Mouse (Mus musculus) C2C12 (cell line): Measurements from ENCODE around the gene Fam107b. TPM values are rescaled to one million over a fixed set of nuclear protein-coding genes. Genes with fewer than 3 reads are reported as not detected.

ENCODE experiments used
- H3K27me3 ChIP-seq: one replicate; pipeline ENCODE4 v1.6.1; 2011; ENCODE audit not compliant: control insufficient read depth, insufficient read depth, insufficient read length
- H3K36me3 ChIP-seq: one replicate; pipeline ENCODE4 v1.6.1; 2011; ENCODE audit not compliant: control insufficient read depth, insufficient read depth
- H3K4me3 ChIP-seq: one replicate; pipeline ENCODE4 v1.5.1; 2011; ENCODE audit warnings: mild to moderate bottlenecking, control low read depth; ENCODE audit not compliant: poor library complexity, insufficient read depth, severe bottlenecking
- H3K79me2 ChIP-seq: one replicate; pipeline ENCODE4 v1.6.1; 2011; ENCODE audit not compliant: control insufficient read depth, insufficient read depth
- H3K79me3 ChIP-seq: one replicate; pipeline ENCODE4 v1.6.1; 2011; ENCODE audit warnings: low read depth, control low read depth
- H3ac ChIP-seq: one replicate; pipeline ENCODE3; 2011; ENCODE audit warnings: low read depth; ENCODE audit not compliant: control insufficient read depth, insufficient read length
- CEBPB ChIP-seq: IDR thresholded peaks from one replicate; pipeline ENCODE4 v1.6.1; 2011; ENCODE audit warnings: low read depth, mild to moderate bottlenecking, control low read depth, moderate library complexity
- CTCF ChIP-seq: IDR thresholded peaks from one replicate; pipeline ENCODE4 v1.5.1; 2011; ENCODE audit not compliant: control insufficient read depth, insufficient read depth, insufficient read length
- FOSL1 ChIP-seq: IDR thresholded peaks from one replicate; pipeline ENCODE4 v1.8.0; 2011; ENCODE audit warnings: mild to moderate bottlenecking, low read length; ENCODE audit not compliant: poor library complexity, insufficient read depth, severe bottlenecking
- MAX ChIP-seq: IDR thresholded peaks from one replicate; pipeline ENCODE4 v1.6.1; 2011; ENCODE audit warnings: mild to moderate bottlenecking, control low read depth
- MYOD1 ChIP-seq: IDR thresholded peaks from one replicate; pipeline ENCODE4 v1.6.1; 2011; ENCODE audit warnings: low read depth; ENCODE audit not compliant: control insufficient read depth, insufficient read length
- MYOG ChIP-seq: IDR thresholded peaks from one replicate; pipeline ENCODE4 v1.6.1; 2011; ENCODE audit not compliant: control insufficient read depth, insufficient read length; ENCODE audit errors: extremely low read depth
- USF1 ChIP-seq: IDR thresholded peaks from one replicate; pipeline ENCODE4 v1.6.1; 2011; ENCODE audit warnings: low read depth, mild to moderate bottlenecking, control low read depth, moderate library complexity
- polyA plus RNA-seq: library from polyadenylated mRNA; unstranded; fragments of >200 nt; fragmentation: generic; extraction: Trizol; gene quantifications from one replicate; pipeline ENCODE4 v1.2.1, GENCODE M21; 2012; ENCODE audit warnings: missing spikeins

Gene Fam107b
- polyA plus RNA-seq, 1 experiment, result 16.6 TPM

DNA sequence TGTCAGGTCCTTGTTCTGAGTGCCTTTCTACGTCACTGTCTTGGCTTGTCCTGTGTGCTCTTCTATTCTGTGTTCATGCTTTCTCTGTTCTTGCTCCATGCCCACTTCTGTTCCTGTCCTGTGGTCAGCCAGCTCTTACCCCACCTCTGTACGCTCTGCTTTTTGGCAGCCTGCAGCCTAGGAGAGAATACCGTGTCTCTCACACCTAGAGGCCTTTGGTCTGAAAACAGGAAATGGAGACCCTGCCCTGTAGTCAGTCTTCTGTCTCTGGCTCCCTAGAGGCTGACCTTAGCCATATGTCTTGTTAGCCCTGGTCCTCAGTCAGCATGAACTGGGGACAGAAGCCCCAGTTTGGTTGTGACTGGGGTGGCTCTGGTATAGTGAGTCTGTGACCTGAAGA, 170.0 kb downstream of the Fam107b start:
- Histone ChIP-seq H3K79me3 (peaks cover 45% of the 10 kb centered on the region), H3ac (no peak overlapping the region), H3K79me2 (peaks cover 92% of the 10 kb centered on the region), H3K4me3 (no peak overlapping the region), H3K36me3 (peaks cover 4% of the 10 kb centered on the region), H3K27me3 (no peaks in the 10 kb centered on the region)
- no peak for TF ChIP-seq CEBPB
- TF ChIP-seq FOSL1, result no peak
- TF ChIP-seq MYOG, result no peak
- TF ChIP-seq CTCF, result no peak
- no peak for TF ChIP-seq MAX
- no peak for TF ChIP-seq MYOD1
- TF ChIP-seq USF1, result no peak

DNA sequence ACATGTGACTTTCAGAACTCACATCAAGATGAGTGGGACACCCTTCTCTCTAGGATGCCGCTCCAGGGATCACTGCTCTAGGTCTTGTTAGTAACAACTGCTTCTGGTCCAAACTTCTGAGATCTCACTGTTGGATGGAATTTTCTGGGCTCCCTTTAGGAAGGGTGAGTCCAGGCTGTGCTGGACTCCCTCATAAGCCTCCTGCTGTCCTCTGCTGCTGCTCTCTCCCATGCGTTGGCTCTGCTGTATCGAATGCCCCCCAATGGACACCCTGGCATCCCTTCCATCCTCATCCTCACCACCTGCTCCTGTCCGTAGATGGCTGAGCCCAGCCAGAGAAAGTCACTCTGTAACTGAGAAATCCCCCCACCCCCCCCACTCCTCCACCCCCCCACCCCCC, 170.4 kb downstream of the Fam107b start:
- Histone ChIP-seq H3K79me3 (peaks cover 44% of the 10 kb centered on the region), H3ac (no peak overlapping the region)
- TF ChIP-seq MYOG (no peak), MYOD1 (no peak), USF1 (no peak), FOSL1 (no peak), MAX (no peak), CEBPB (no peak), CTCF (no peak)

DNA sequence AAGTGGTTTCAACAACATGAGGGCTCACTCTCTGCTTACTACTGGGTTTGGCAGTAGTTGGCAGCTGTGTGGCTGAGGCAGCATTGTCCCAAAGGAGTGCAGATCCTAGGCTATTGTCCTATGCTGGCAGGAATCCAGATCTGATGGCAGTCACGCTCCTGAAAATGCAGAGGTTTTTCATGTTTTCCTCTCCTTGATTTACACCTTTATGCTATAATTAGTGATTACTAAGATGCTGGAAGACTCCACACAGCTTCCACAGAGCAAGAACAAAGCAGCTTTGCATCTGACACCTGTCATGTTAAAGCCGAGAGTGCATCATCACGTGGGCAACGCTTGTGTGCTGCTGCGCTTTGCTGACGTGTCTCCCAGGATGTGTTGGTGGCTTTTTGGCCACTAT, 172.2 kb downstream of the Fam107b start:
- Histone ChIP-seq H3K79me3 (peaks cover 36% of the 10 kb centered on the region), H3K4me3 (no peak overlapping the region), H3K27me3 (no peaks in the 10 kb centered on the region), H3ac (no peak overlapping the region), H3K36me3 (peaks cover 4% of the 10 kb centered on the region), H3K79me2 (peaks cover 83% of the 10 kb centered on the region)
- TF ChIP-seq FOSL1, result no peak
- TF ChIP-seq MAX, result no peak
- TF ChIP-seq MYOG, result no peak
- no peak for TF ChIP-seq CTCF
- TF ChIP-seq MYOD1, result no peak
- TF ChIP-seq CEBPB, result no peak
- TF ChIP-seq USF1, result no peak

More for the DNA sequence above, 170.4 kb downstream of the Fam107b start:
- H3K36me3 ChIP-seq, result peaks cover 4% of the 10 kb centered on the region
- H3K79me2 ChIP-seq, result peaks cover 92% of the 10 kb centered on the region
- H3K27me3 ChIP-seq, result no peaks in the 10 kb centered on the region
- no peak overlapping the region for H3K4me3 ChIP-seq

DNA sequence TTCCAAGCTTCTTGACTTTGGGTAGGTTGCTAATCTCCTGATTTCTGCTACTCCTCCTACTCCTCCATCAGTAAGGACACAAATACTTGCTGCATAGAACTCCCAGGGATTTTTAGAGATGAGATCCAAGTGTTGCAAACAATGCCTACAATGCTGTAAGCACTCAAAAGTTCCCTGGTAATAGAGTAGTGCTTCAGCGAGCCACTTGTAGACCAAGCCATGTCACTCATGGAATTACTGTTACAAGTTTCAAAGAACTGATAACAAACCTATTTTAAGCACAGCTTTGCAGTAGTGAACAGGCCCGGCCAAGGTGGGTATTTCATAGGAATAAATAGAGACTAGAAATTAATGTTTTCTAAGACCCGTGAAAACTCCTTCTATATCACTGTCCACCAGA, 174.8 kb downstream of the Fam107b start:
- no peak for TF ChIP-seq USF1
- no peak for TF ChIP-seq FOSL1
- TF ChIP-seq MYOD1, result no peak
- no peak for TF ChIP-seq MAX
- H3ac ChIP-seq, result no peak overlapping the region

GRCm38 (mm10) chr2:3745910-3746606, 175.8 kb downstream of the Fam107b start:
- TF ChIP-seq MAX (no peak), CEBPB (no peak), MYOG (no peak), FOSL1 (no peak), MYOD1 (no peak), CTCF (no peak), USF1 (no peak)
- peaks cover 71% of the 10 kb centered on the region for H3K79me2 ChIP-seq
- no peaks in the 10 kb centered on the region for H3K27me3 ChIP-seq
- H3K79me3 ChIP-seq, result peaks cover 19% of the 10 kb centered on the region
- H3ac ChIP-seq, result no peak overlapping the region
- peaks cover 4% of the 10 kb centered on the region for H3K36me3 ChIP-seq
- H3K4me3 ChIP-seq, result no peak overlapping the region

More for the DNA sequence above, 174.8 kb downstream of the Fam107b start:
- Histone ChIP-seq H3K79me2 (peaks cover 71% of the 10 kb centered on the region), H3K27me3 (no peaks in the 10 kb centered on the region), H3K4me3 (no peak overlapping the region), H3K79me3 (peaks cover 20% of the 10 kb centered on the region), H3K36me3 (peaks cover 4% of the 10 kb centered on the region)
